Mouse (Mus musculus) hindlimb bud, embryonic 11.5 days (tissue): ENCODE data around the gene Tesc.

Experiments used
- DNase-seq: peaks from one replicate; pipeline ENCODE4 v3.0.0-alpha.2; 2012; ENCODE audit warnings: low read depth, low spot score; ENCODE audit errors: extremely low spot score

Tesc gene

DNA sequence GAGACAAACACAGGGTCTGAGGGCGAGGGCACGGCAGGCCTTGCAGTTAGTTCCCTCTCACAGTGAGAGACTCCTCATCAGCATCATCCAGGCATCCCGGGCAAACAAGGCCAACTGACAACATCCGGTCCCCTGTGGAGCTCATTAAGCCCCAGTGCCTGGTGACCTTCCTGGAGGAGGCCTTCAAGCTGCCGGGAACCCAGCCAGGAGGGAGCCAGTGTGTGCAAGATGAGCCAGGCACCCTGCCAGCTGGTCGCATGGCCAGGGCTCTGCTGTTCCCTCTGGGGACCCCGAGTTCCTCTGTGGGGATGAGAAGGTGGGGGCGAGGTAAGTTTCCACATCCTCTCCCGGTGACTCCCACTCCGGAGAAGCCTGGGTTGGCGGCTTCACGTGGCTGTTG, 12.5 kb upstream of the Tesc start:
- DNase-seq, result no peak

DNA sequence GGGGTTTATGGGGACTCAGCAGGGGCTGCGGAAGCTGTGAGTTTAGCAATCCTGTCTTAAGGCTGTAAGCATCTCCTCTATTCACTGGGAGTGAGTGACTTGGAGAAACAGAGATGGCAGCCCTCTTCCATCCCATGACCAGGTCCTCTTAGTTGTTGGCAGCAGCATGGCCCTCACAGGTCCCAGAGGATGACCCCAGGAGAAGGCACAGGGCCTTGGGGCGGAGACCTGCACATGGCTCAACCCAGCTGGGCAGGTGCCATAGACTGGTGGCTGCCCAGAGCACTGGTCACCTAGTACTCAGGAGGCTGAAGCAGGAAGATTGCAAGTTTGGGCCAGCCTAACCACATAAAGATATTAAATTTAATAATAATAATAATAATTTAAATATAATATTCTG, 11.9 kb upstream of the Tesc start:
- no peak for DNase-seq

DNA sequence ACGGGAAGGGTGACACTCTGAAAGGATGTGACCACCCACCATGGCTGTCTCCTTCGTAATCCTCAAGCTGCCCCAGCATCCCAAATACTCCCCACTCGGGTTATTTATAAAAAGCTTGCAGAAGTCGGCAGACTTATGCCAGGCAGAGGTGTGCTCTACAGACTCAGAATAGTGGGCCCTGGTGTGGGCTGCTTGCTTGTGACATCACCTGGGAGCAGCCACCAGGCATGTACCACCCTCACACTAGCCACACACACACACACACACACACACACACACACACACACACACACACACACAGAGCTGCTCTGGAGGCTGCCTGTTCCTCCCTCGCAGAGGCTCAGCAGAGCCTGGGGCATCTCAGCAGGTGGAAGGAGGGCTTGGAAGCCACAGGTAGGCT, 10.0 kb upstream of the Tesc start:
- no peak for DNase-seq

DNA sequence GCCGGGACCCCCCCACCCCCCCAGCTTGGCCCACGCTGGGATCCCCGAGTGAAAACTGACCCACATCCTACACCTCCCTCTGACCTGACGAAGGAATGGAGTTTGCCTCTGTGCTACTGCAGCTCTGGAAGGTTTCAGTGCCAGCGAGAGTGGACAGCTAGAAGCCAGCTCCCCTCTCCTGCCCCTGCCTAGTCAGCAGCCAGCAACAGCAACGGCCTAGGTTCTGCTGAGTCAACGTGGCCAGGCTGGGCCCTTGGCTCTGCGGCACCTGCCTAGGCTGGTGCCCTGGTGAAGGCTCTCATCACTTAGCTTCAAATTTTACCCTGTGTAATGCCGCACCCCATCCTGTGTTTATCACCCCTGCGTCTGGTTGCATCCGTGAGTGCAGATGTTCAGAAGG, 7.6 kb upstream of the Tesc start:
- DNase-seq, result no peak

DNA sequence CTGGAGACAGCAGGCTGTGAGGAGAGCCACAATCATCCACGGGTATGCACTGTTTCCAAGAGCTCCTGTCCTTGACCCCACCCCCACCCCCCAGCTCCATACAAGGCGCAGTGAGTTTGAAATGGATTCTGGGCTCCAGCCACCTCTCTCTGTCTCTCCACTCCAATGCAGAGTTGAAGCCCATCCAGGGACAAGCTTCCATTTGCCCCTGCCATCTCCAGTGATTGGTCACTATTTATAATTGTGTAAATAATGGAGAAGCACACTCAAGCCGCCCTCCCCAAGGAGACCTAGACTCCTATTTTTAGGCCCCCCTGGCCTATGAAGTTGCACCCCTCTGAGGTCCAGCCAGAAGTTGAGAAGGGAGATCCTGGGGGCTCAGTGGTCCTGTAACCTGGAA, 4.5 kb upstream of the Tesc start:
- DNase-seq, result no peak

DNA sequence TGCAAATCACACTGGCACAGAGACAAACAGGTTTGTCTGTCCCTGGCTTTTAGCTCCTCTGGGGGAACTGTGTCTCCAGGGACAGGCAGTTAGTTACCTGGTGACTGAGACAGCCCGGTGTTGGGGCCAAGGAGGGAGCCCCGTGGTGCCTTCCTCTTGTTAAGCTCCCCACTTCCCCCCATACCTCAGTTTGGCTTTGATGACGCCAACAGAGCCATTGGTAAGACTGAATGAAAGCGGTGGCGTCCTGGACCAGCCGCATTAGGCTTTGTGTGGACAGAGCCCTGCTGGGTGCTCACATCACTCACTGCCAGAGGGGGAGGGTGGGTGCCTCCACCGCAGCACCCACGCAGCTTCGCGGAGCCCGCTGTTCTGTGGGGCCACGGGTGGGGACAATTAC, 1.7 kb upstream of the Tesc start:
- DNase-seq, result no peak

DNA sequence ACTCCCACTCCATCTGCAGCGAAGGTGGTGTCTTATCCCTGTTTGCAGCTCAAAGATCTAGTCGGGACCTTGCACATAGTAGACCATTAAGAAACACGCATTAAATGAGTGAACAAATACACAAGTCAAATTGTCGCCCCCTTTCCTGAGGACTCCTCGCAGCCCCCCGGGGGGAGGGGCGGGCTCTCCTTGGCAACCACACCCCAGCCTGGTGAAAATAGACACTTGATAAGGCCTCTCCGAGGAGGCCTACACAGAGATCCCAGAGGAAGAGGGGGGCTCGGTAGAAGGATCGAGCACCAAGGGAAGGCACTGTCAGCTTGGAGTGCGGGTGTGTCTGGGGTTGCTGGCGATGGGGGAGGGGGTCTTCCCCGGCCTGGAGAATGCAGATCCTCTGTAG, 1.2 kb upstream of the Tesc start:
- no peak for DNase-seq

DNA sequence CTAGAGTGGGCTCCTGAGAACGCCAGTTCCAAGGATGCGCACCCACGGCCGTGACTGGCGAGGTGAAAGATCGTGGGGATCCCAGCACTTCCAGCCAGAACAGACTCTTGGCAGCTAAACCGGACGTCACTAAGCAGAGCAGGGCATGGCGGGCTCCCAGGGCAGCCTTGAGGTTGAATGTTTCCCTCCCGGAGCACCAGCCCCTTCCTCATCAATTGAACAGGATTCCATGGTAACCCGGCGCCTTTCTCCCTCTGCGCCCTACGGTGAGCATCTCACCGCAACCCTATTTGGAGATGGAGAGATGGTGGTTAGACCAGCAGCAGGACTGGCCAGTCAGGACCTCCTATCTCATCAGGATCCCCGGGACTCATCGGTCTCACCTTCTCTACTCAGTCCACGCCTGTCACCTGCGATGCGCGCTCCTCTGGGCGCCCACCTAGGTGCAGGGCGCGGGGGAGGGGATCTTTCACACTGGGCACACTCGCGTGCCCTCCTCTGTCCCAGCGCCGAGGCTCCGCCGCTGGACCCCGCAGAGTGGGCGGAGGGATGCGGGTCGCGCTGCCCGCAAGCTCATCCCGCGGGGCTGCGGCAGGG, 344 bp upstream of the Tesc start:
- DNase-seq, result no peak

DNA sequence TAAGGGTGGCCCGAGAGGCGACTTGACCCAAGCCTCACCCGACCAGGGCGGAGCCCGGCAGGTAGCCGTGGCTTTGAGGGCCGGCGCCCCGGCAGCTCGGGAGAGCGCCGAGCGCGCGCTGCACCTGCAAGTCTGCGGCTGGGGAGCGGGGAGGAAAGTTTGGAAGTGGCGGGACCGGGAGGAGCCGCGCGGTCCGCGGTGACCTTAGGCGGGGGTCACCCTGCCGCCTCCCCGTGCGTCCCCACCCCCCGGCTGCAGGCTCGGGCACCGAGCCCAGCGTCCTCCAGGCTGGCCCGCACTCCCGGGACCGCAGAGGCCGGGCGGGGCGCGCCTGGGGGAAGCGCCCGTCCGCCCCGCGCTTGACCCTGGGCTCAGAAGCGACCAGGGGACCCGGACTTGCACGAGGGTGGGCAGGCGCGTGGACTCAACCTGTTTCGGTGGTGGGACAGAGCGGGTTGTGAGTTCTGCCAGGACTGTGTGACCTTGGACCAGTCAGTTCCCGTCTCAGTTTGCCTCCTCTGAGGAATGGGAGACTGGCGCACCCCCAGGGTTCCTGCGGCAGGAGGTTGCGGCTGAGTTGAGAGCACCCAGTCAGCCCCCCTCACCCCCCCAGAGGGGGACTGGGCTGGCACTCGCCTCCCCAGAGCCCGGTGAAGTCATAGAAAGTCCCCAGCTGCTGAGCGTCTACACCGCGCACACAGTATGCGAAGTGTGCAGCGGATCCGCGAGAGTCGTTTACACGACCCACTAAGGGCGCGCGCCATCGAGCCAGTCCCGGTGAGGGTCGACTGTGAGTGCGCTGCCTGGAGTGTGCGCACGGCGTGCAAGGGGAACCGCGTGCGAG, 870 bp downstream of the Tesc start:
- DNase-seq, result no peak

DNA sequence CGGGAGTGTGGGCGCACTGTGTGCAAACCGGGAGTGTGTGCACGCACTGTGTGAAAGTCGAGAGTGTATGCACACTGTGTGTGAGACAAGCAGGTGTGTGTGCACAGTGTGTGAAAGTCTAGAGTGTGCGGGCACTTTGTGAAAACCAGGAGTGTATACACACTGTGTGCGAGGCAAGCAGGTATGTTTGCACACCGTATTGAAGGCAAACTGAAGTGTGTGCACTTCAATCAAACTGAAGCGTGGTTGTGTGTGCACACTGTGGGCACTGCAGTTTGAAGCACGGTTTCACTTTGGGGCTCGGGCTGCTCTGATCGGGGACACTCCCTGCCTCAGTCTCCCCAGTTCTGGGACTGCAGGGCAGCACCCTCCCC, 1.5 kb downstream of the Tesc start:
- no peak for DNase-seq

DNA sequence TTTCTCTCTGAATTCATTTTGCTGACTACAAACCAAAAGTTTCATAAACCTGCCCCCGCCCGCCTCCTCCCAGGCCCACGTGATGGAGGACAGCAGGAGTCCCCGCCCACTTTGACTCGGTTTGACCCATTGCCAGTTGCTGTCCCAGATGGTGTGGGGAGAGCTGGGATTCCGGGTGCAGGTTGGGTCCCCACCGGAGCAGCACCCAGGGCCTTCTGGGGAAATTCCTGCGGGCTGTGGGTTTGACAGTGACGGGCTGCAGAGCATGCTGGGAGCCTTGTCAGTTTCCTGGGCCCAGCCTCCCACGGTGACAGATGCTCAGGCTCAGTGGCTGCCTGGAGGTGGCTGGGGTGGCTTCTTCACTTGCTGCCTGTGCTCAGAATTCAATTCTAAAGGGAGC, 1.9 kb downstream of the Tesc start:
- no peak for DNase-seq

DNA sequence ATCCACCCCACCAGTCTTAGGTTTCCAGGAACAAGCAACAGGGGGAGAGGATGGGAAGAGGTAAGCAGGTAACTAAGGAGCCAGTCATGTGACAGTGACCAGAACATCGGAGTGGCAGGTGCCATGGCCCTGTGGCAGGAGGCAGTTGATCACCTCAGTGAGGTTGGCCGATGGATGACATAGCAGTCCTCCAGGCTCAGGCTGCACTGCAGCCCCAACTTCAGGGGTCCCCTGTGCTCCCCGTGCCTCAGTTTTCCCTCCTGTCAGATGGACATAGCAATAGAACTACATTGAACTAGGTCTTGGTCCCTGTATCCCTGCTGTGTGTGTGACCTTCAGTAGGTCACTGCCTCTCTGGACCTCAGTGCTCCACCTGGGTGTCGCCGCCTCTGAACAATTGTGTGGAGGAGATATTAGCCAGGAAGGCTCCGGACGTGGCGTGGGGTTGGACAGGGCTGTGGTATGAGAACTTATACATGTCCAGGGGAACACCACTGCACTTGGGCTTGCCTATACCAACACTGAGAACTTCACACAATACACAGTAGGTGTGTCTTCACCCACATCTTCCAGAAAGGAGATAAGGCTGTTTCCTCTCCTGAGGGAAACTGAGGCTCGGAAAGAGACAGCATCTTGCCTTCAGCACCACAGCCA, 2.6 kb downstream of the Tesc start:
- DNase-seq, result no peak

DNA sequence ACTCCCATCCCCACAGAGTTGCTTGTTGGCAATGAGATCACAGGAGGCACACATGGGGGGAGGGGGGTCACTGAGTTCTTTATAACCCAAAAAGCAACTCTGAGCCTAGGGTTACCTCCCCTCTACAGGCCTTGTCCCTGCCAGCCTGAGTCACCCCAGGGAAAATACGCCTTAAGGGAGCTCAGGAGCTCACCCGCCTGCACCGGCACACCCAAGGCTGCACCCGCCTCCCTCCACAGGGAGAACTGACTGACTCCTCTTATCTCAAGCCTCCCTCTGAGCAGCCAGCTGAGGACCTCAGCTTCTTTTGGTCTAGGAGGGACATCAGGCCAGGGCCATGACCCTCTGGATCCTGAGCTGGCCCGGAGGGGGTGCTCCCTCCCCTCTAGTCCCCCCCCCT, 3.5 kb downstream of the Tesc start:
- DNase-seq, result no peak

DNA sequence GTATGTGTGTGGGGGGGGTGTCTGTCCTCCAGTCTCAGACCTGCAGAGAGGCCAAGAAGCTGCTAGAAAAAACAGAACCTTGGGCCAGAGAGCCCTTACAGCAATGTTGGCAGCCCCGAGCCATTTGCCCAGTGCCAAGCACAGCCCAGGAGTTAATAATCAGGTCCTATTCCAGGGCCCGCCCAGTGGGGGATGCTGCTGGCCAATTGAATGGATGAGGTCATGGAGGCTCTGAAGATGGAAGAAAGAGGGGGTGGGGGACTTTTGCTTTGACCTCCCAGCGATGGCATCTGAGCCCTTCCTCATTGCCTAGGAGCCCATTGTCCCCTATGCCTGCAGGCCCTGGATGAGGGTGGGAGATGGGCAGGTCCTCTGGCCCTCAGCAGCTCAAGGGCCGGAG, 4.0 kb downstream of the Tesc start:
- DNase-seq, result no peak

DNA sequence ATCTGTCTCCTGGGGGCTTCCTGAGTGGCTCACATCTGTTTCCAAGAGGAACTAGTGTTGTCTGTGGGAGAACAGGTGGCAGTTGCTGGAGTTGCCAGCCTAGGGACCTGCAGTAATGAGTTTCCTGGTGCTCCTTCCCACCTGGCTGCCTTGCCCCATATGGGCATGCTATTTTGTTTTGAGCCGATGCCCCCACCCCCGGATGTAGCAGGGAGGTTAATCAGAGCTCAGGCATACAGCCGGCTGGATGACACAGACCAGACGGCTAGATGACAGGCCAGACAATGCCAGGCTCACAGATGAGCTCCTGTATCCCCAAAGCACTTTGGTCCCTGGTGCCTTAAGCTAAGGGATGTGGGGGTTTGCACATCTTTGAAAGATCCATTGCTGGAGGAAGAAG, 5.8 kb downstream of the Tesc start:
- DNase-seq, result no peak

DNA sequence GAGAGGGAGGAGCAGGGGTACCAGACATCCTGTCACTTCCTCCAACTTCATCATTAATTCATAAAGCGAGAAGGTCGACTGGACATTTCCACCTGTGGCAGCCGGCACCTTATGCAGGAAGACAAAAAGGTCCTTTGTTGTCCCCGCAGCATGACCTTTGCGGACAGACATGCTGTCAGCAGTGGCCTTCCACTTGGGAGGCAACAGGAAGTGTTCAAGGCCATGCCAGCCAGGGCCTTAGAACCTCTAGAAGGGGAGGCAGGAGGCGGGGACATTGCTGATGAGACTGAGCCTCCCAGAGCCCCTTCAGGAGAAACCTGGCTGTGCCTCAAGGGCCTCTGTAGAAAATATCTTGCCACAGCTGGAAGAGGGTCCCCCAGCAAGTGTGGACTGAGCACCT, 6.2 kb downstream of the Tesc start:
- no peak for DNase-seq

DNA sequence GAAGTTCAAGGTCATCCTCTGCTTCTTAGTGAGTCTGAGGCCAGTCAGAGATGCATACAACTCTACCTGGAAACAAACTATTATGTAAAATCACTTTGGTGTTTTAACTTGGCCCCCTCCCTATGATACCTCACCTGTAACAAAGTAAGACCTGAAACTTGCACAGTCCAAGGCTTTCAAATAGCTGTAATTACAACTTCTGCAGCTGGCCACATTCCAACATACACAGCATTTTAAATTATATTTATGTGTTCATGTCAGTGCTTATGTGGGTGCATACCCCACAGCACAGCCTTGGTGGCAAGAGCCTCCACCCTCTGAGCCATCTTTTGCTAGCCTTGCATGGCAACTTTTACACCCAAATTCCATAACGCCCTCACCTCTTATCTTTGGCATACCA, 7.1 kb downstream of the Tesc start:
- no peak for DNase-seq

DNA sequence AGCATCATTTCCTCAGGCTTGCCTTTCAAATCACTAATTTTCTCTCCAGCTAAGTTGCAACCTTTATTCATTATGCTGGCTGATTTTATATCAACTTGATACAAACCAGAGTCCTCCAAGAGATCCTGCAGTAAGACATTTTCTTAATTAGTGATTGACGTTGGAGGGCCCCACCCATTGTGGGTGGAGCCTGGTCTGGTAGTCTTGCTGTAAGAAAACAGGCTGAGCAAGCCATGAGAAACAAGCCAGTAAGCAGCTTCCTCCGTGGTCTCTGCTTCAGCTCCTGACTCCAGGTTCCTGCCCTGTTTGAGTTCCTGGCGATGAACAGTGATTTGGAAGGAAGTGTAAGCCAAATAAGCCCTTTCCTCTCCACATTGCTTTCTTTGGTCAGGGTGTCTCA, 8.2 kb downstream of the Tesc start:
- DNase-seq, result no peak

DNA sequence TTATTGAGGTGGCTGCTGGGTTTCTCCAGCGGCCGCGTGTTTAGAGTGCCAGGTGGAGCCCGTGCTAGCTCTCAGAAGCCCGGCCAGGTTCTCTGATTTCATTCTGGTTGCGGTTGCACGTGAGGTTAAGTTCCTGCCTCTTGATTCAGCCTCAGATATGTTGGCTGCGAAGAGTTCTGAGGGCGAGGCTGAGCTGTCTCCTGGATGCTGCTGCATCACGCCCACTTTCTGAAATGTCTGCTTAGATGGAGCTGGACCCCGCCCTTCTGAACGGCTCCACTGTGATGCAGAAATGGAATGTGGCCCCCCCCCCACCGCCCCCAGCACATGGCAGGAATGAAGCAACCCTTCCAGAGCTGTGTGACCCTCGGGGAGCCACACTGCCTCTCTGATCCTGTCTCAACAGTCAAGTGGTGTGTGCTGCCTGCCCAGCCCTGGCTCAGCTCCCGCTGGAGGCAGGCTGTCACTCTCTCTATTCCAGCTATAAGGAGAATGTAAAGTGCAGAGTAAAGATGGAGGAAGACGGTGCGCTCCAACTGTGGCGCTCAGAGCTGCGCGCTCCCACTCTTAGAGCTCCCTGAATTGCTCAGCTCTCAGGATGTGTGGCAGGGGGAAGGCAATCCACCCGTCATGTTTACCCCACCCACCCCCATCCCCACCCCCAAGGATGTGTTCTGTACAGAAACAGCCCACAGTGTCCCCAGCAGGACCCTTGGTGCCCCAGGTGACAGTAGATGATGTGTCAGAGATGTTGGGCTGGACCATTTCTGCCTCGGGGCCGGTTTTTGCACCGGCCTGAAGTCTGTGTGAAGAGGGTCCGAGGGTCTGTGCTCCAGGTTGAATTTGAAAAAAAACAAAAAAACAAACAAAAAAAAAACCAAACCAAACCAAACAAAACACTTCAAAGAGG, 9.6 kb downstream of the Tesc start:
- no peak for DNase-seq

DNA sequence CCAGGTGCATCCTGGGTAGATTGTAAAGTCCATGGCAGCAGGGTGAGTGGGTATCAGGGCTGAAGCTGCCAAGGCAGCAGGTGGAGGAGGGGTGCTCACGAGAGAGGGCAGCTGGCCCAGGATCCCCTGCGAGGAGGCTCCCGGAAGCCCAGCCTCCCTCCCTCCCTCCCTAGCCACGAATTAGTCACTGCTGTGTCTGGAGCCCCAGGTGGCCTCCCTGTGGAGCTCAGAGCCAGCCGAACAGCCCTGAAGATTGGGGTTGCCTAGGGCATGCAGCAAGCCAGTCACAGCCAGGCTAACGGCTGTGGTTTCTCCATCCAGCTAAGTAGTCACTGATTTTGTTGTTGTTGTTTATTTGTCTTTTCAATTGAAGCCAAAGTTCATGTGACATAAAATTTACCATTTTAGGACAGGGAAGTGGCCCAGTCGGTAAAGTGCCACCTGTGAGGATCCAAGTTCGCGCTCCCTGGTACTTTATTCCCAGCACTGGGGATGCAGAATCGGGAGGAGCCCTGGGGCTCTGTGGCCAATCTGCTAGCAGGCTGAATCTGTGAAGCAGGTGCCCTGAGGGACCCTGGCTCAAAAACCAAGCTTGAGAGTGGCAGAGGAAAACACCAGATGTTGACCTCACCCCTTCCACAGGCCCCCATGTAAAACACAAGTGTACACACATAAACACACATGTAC, 10.4 kb downstream of the Tesc start:
- no peak for DNase-seq

DNA sequence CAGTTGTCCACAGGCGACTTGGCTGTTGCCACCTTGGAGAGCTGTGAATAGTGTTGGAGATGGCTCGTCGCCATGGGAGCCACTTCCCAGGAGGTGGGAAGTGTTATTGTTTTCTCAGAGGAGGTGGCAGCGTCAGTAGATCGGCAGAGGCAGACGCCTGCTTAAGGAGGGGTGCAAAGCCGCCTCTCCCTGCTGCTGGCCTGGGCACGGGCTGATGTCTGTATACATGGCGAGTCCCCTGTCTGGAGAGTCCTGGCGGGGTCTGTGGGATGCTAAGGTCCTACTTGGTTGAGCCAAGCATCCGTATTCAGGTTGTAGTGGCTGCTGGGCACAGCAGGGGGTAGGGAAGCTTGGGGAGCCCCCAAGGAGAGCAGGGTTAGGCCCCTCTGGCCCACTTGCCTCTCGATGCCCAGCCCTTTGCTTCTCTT, 11.7 kb downstream of the Tesc start:
- no peak for DNase-seq
